Mouse (Mus musculus): ENCODE results near the gene Lbr.

DNA sequence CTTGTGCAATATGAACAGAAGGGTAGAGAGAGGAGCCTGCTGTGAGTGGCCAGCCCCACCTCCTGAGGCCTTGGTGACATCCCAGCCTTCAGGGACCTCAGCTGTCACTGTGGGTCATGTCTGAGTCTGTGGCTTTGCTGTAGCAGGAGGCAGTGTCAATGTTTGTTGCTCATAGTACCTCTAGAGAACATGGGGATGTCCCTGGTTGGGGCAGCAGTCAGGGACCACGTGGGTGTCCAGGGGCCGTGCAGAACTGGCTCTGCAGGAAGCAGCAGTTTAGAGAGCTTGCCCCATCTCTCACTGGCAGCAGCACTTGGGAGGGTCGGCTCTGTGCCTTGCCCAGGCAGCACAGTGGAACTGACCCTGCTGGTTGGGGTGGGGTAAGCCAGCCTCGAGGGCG lies 34.2 kb upstream of the Lbr start:
- no peak for TF ChIP-seq POLR2A (IDR thresholded peaks at IDR 0.05; ENCODE audit: borderline replicate concordance, low read depth, low read length)
- TF ChIP-seq CTCF (IDR thresholded peaks at IDR 0.05; ENCODE audit: low read depth, low read length): no peak
